Mouse (Mus musculus) large intestine, adult 2 months (tissue): ENCODE data around the gene Gm28048. TPM values are rescaled to one million over a fixed set of nuclear protein-coding genes. Genes with fewer than 3 reads are reported as not detected.

Experiments used
- polyA plus RNA-seq: library from polyadenylated mRNA; depleted of rRNA; stranded (reverse); fragments of >200 nt; gene quantifications from 2 replicates; pipeline ENCODE4 v1.2.3, GENCODE M21; 2012; rRNA removed

Gene Gm28048
- polyA plus RNA-seq, 1 experiment = 2.3 TPM

Other genes starting within 250 kb of the Gm28048 start
- 8.8 and 10.4 TPM in 2 replicates for gene B3gnt2, start 121.1 kb downstream of the Gm28048 start, polyA plus RNA-seq
- gene Zrsr1, start 10.1 kb downstream of the Gm28048 start, polyA plus RNA-seq = 1.4 and 2.2 TPM in 2 replicates
- 18.6 and 18.9 TPM in 2 replicates for gene Commd1, start 292 bp upstream of the Gm28048 start, polyA plus RNA-seq
- gene Cct4, start 8.4 kb upstream of the Gm28048 start, polyA plus RNA-seq = 111 and 154 TPM in 2 replicates
- gene Fam161a, start 25.4 kb upstream of the Gm28048 start, polyA plus RNA-seq = 0.27 and 0.30 TPM in 2 replicates